ENCODE assay signal across 8 mouse cellular contexts in the genomic region with DNA sequence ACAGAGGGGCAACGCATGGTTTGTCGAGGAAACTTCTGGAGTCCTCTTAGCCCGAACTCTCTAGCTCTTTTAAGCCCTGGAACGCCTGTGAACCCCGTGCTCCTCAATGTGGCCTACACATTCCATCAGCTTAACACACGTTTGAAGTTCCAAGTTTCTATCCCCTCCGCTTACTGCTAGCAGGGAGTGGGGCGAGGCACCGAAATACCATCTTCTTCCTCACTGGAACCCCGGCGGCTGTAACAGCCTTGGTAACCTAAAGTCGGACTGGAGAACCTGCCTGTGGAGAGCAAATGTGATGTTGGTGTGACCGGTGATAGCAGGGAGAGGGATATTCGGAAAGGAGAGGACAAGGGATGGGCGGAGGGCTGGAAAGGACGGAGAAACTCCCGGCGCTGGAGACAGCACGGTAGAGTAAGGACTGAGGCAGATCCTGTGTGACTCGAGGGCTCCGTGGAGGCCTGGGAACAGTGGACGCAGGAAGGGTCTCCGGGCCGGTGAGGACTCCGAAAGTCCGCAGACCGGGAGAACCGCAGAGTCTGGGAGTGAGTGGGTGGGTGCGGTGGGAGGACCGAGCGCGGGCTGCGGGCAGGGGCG. TPM values are rescaled to one million over a fixed set of nuclear protein-coding genes. Genes with fewer than 3 reads are reported as not detected.
DNase-seq lines count a peak whose midpoint lies in the region; ATAC-seq and TF ChIP-seq lines count a peak whose summit lies in the region.

No protein-coding gene starts in this region.

- H3K27ac ChIP-seq in spleen, adult 2 months (ENCODE audit: insufficient read depth, low read length): no peak overlapping the region
- peak overlapping the region; percentile 78 for H3K27ac ChIP-seq in limb, embryonic 14.5 days (replicated peaks; ENCODE audit: low read depth, low read length)
- H3K27ac ChIP-seq in stomach, embryonic 16.5 days (ENCODE audit: low read length): no peak overlapping the region

- 0 out of 2 replicates have a peak, but pooled peaks have one; percentile 3 for ATAC-seq in cerebellum, adult (ENCODE audit: insufficient number of reproducible peaks, low FRiP score, low TSS enrichment)
- peak; percentile 48 for ATAC-seq in limb, embryonic 14.5 days (ENCODE audit: low FRiP score, low read depth)
- ATAC-seq in stomach, embryonic 16.5 days (ENCODE audit: insufficient read depth, low FRiP score): peak; percentile 51

- intact Hi-C loops in left cerebral cortex, postnatal 4 days (cut with DNase I): no loop called here

- TF ChIP-seq CTCF in spleen, adult 2 months (IDR thresholded peaks at IDR 0.05; ENCODE audit: extremely low read depth, insufficient read depth, insufficient read length, insufficient replicate concordance): no peak

- DNase-seq in cerebellum, adult 8-10 months: no peak
- DNase-seq in spleen, adult 2 months (ENCODE audit: low read depth in 1 of 2, low spot score in 2 of 2): no peak
- no peak for DNase-seq in spleen, postnatal 4 days (ENCODE audit: low spot score in 2 of 2)
- DNase-seq in limb, embryonic 14.5 days (ENCODE audit: low spot score): no peak
- no peak for DNase-seq in right cerebral cortex, postnatal 4 days
- DNase-seq in left cerebral cortex, postnatal 4 days: no peak

- peaks cover 55% of the 10 kb centered on the region for H3K27me3 ChIP-seq in spleen, adult 2 months (ENCODE audit: control insufficient read depth, insufficient read depth, low read length)
- H3K27me3 ChIP-seq in limb, embryonic 14.5 days (ENCODE audit: control insufficient read depth, insufficient read depth, low read length): peaks cover 72% of the 10 kb centered on the region
- peaks cover 72% of the 10 kb centered on the region for H3K27me3 ChIP-seq in stomach, embryonic 16.5 days (ENCODE audit: control insufficient read depth, insufficient read depth, low read length)

- peak overlapping the region; percentile 94 for H3K9ac ChIP-seq in limb, embryonic 14.5 days (ENCODE audit: low read depth, low read length, severe bottlenecking)
- H3K9ac ChIP-seq in stomach, embryonic 16.5 days (ENCODE audit: low read length): peak overlapping the region; percentile 80

- no peaks in the 10 kb centered on the region for H3K9me3 ChIP-seq in limb, embryonic 14.5 days (ENCODE audit: control insufficient read depth, low read length)
- H3K9me3 ChIP-seq in stomach, embryonic 16.5 days (replicated peaks; ENCODE audit: control insufficient read depth, low read length): no peaks in the 10 kb centered on the region

- peak overlapping the region; percentile 80 for H3K4me2 ChIP-seq in limb, embryonic 14.5 days (replicated peaks; ENCODE audit: low read depth, low read length, severe bottlenecking)
- H3K4me2 ChIP-seq in stomach, embryonic 16.5 days (ENCODE audit: low read depth, low read length): peak overlapping the region; percentile 99

- peaks cover 18% of the 10 kb centered on the region for H3K4me1 ChIP-seq in spleen, adult 2 months (ENCODE audit: control insufficient read depth, insufficient read depth, insufficient read length)
- peaks cover 21% of the 10 kb centered on the region for H3K4me1 ChIP-seq in limb, embryonic 14.5 days (ENCODE audit: control insufficient read depth, insufficient read depth, low read length)
- H3K4me1 ChIP-seq in stomach, embryonic 16.5 days (ENCODE audit: control insufficient read depth, insufficient read depth, low read length): peaks cover 34% of the 10 kb centered on the region

- no peaks in the 10 kb centered on the region for H3K36me3 ChIP-seq in spleen, adult 2 months (ENCODE audit: control insufficient read depth, insufficient read depth, low read length)
- H3K36me3 ChIP-seq in limb, embryonic 14.5 days (ENCODE audit: control insufficient read depth, insufficient read depth, low read length): peaks cover 20% of the 10 kb centered on the region
- H3K36me3 ChIP-seq in stomach, embryonic 16.5 days (ENCODE audit: control insufficient read depth, insufficient read depth, low read length): no peaks in the 10 kb centered on the region

- 12% methylated on average over 33 of the region's 34 CpGs for WGBS in spleen, adult 2 months
- 2% methylated on average over 28 of the region's 34 CpGs for WGBS in limb, embryonic 14.5 days
- 5% methylated on average over 34 of the region's 34 CpGs for WGBS in stomach, embryonic 16.5 days

- H3K4me3 ChIP-seq in spleen, adult 2 months (ENCODE audit: extremely low read depth, insufficient read depth, insufficient read length): peak overlapping the region; percentile 50; the same call in 1 of the 2 replicates
- H3K4me3 ChIP-seq in limb, embryonic 14.5 days (replicated peaks; ENCODE audit: low read length): peak overlapping the region; percentile 69
- H3K4me3 ChIP-seq in stomach, embryonic 16.5 days (replicated peaks; ENCODE audit: low read length): peak overlapping the region; percentile 59

- TF ChIP-seq POLR2A in spleen, adult 2 months (IDR thresholded peaks at IDR 0.05; ENCODE audit: low read depth, low read length): no peak
- no peak for TF ChIP-seq POLR2A in limb, embryonic 14.5 days (IDR thresholded peaks at IDR 0.05; ENCODE audit: borderline replicate concordance, extremely low read depth, insufficient read depth, insufficient read length)

RNA-seq across cellular contexts. Expression of a gene that starts 0.5 kb away (rescaled TPM):
- 0.26 TPM in 2 replicates for polyA plus RNA-seq in spleen, adult 2 months (2012; rRNA removed)
- polyA plus RNA-seq in limb, embryonic 14.5 days (2012; rRNA removed): 15.1 and 23.1 TPM in 2 replicates
- polyA plus RNA-seq in limb, embryonic 14.5 days (2014; fragmentation: Nextera tagmentation; extraction: Ambion mirVana): 8.5 and 10.3 TPM in 2 replicates
- polyA plus RNA-seq in stomach, embryonic 16.5 days (2015; fragmentation: Nextera tagmentation; extraction: Ambion mirVana): 0.12 and 0.14 TPM in 2 replicates
- total RNA-seq in left cerebral cortex, postnatal 4 days (2021): 1 to 10 TPM; 8.5 TPM
